Mouse (Mus musculus): ENCODE data around the gene Zfp62. TPM values are rescaled to one million over a fixed set of nuclear protein-coding genes. Genes with fewer than 3 reads are reported as not detected.
A peak's percentile ranks its signal among the peaks of the same experiment; 100 is the strongest.

Gene Zfp62
- polyA plus RNA-seq, 1 experiment from 2014 or later, result 8.8 TPM

DNA sequence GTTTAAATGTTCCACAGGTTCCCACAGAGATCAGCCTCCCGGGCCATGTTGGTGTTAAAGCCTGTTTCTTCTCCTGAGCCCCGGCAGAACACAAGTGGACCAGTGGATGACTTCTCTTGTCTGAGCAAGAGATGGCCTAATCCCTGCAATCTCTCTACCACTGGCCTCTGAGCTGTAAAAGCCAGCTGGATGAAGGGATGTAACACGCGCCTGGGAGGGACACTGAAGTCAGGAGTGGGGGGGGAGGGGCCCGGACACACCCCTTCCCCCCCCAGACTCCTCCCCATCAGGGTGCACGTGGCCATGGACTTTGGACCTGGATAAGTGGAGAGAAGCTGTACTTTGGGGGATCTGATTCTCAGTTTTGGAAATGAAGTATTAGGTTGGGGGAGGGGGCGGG is 42.1 kb downstream of the Zfp62 start:
- H3K27ac ChIP-seq (ENCODE audit: low read depth), result peak overlapping the region; percentile 98
- WGBS (ENCODE audit: insufficient replicate concordance), result 19% methylated on average over 7 of the region's 7 CpGs
- H3K36me3 ChIP-seq (replicated peaks; ENCODE audit: insufficient read depth, low read length), result no peaks in the 10 kb centered on the region
- peaks cover 68% of the 10 kb centered on the region for H3K4me1 ChIP-seq (ENCODE audit: insufficient read depth)
- H3K9me3 ChIP-seq (ENCODE audit: low read length), result no peaks in the 10 kb centered on the region
- H3K4me2 ChIP-seq (ENCODE audit: low read depth, low read length), result peak overlapping the region; percentile 95
- no peak for TF ChIP-seq CTCF (IDR thresholded peaks at IDR 0.05; ENCODE audit: low read depth)
- TF ChIP-seq EP300 (IDR thresholded peaks at IDR 0.05; ENCODE audit: low read depth), result peak; percentile 80; the same call in 1 of the 2 replicates
- ATAC-seq (peak; percentile 16; the same call in 1 of the 2 replicates), DNase-seq (peak; percentile 81)
- H3K9ac ChIP-seq (replicated peaks), result peak overlapping the region; percentile 51; the same call in 1 of the 2 replicates
- no peaks in the 10 kb centered on the region for H3K27me3 ChIP-seq (ENCODE audit: insufficient read depth, low read length)
- peak overlapping the region; percentile 73 for H3K4me3 ChIP-seq (ENCODE audit: low read depth, low read length)

DNA sequence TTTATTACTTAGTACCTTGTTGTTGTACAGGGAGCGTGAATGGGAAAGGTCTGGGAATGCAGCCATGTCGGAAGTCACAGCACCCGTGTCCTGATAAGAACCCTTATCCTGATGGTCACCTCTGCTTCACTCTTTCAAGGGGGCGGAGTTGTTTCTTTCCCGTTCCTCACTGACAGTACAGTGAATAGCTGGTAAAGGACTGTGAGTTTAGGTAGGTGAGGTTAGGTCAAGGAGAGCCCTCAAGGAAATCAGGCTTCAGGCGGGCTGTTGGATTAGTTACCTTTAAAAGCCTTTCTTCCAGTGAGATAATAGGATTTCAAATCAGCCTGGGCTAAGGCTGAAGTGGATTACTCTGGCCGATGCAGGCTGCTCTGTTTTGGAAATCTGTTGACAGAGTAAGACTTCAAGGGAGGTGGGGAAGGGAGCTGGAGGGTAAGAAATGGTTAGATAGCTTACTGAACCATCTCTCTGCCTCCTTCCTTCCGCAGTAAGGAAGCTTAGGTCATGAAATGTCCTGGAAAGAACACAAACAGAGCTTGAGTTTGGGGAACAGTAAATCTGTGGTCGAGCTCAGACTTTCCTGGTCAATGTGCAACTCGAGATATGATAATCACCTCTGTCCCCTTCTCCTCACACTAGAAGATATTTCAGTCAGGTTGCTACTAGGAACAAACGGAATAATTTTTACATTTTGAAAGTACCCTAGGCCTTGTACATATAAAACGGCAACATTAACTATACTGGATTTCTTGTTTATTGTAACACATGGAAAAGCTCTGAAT is 42.7 kb downstream of the Zfp62 start:
- H3K9me3 ChIP-seq (ENCODE audit: low read length), result no peaks in the 10 kb centered on the region
- WGBS (ENCODE audit: insufficient replicate concordance), result 12% methylated on average over 12 of the region's 12 CpGs
- DNase-seq (no peak), ATAC-seq (no peak)
- no peaks in the 10 kb centered on the region for H3K36me3 ChIP-seq (replicated peaks; ENCODE audit: insufficient read depth, low read length)
- H3K9ac ChIP-seq (replicated peaks), result peak overlapping the region; percentile 51
- peak overlapping the region; percentile 73 for H3K4me3 ChIP-seq (ENCODE audit: low read depth, low read length)
- peaks cover 71% of the 10 kb centered on the region for H3K4me1 ChIP-seq (ENCODE audit: insufficient read depth)
- H3K4me2 ChIP-seq (ENCODE audit: low read depth, low read length), result peak overlapping the region; percentile 95
- TF ChIP-seq CTCF (IDR thresholded peaks at IDR 0.05; ENCODE audit: low read depth), result no peak
- peak; percentile 29; the same call in 1 of the 2 replicates for TF ChIP-seq EP300 (IDR thresholded peaks at IDR 0.05; ENCODE audit: low read depth)
- H3K27ac ChIP-seq (ENCODE audit: low read depth), result peak overlapping the region; percentile 98
- H3K27me3 ChIP-seq (ENCODE audit: insufficient read depth, low read length), result no peaks in the 10 kb centered on the region

DNA sequence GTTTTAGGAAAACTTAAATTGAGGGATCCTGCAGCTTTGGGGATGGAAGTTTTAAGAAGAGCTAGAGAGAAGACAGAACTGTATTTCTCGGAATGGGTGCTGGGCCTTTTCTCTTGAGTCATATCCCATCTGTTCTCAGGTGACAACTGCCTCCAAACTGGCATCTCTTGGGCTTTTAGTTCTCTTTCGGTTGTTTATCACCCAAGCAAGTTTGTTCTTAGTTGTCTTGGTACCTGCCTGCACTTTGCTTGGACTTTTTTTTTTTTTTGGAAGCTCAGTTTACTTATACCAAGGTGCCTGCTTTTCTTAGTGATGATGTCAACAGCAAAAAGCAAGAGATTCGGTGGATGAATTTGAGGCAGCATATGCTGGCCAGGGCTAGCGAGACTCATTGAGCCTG is 43.4 kb downstream of the Zfp62 start:
- H3K36me3 ChIP-seq (replicated peaks; ENCODE audit: insufficient read depth, low read length), result no peaks in the 10 kb centered on the region
- DNase-seq, result no peak
- H3K4me1 ChIP-seq (ENCODE audit: insufficient read depth), result peaks cover 73% of the 10 kb centered on the region
- peak overlapping the region; percentile 98 for H3K27ac ChIP-seq (ENCODE audit: low read depth)
- peak overlapping the region; percentile 95 for H3K4me2 ChIP-seq (ENCODE audit: low read depth, low read length)
- TF ChIP-seq EP300 (IDR thresholded peaks at IDR 0.05; ENCODE audit: low read depth) (no peak), CTCF (IDR thresholded peaks at IDR 0.05; ENCODE audit: low read depth) (no peak)
- peak overlapping the region; percentile 73 for H3K4me3 ChIP-seq (ENCODE audit: low read depth, low read length)
- ATAC-seq, result no peak
- H3K9me3 ChIP-seq (ENCODE audit: low read length), result no peaks in the 10 kb centered on the region
- no peaks in the 10 kb centered on the region for H3K27me3 ChIP-seq (ENCODE audit: insufficient read depth, low read length)
- WGBS (ENCODE audit: insufficient replicate concordance), result 62% methylated on average over 4 of the region's 4 CpGs
- H3K9ac ChIP-seq (replicated peaks), result peak overlapping the region; percentile 51

DNA sequence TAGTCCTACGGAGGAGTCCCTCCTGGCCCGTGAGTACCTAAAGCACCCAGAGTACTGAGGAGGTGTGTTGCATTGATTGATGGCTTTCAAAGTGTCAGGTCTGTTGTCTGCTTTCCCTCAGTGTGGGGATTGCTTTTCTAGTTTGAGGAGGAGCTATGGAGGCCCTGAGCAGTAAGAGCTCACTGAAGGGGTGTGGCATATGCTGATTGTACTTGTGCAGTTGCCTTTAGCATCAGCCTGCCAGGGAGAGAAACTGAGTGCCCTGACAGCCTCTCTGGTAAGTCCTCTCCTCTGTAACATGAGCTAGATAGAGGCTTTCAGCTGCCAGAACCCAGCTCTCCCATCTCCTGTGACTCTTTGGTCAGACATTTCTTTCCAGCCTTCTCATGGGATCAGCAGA is 44.2 kb downstream of the Zfp62 start:
- DNase-seq, result no peak
- WGBS (ENCODE audit: insufficient replicate concordance), result 41% methylated on average over 2 of the region's 2 CpGs
- 0 out of 2 replicates have a peak, but pooled peaks cover 2% of the 10 kb centered on the region for H3K36me3 ChIP-seq (replicated peaks; ENCODE audit: insufficient read depth, low read length)
- H3K9ac ChIP-seq (replicated peaks), result peak overlapping the region; percentile 51
- peaks cover 78% of the 10 kb centered on the region for H3K4me1 ChIP-seq (ENCODE audit: insufficient read depth)
- H3K27ac ChIP-seq (ENCODE audit: low read depth), result peak overlapping the region; percentile 98
- ATAC-seq, result no peak
- no peaks in the 10 kb centered on the region for H3K9me3 ChIP-seq (ENCODE audit: low read length)
- TF ChIP-seq EP300 (IDR thresholded peaks at IDR 0.05; ENCODE audit: low read depth) (no peak), CTCF (IDR thresholded peaks at IDR 0.05; ENCODE audit: low read depth) (no peak)
- H3K27me3 ChIP-seq (ENCODE audit: insufficient read depth, low read length), result no peaks in the 10 kb centered on the region
- peak overlapping the region; percentile 73 for H3K4me3 ChIP-seq (ENCODE audit: low read depth, low read length)
- H3K4me2 ChIP-seq (ENCODE audit: low read depth, low read length), result peak overlapping the region; percentile 95

DNA sequence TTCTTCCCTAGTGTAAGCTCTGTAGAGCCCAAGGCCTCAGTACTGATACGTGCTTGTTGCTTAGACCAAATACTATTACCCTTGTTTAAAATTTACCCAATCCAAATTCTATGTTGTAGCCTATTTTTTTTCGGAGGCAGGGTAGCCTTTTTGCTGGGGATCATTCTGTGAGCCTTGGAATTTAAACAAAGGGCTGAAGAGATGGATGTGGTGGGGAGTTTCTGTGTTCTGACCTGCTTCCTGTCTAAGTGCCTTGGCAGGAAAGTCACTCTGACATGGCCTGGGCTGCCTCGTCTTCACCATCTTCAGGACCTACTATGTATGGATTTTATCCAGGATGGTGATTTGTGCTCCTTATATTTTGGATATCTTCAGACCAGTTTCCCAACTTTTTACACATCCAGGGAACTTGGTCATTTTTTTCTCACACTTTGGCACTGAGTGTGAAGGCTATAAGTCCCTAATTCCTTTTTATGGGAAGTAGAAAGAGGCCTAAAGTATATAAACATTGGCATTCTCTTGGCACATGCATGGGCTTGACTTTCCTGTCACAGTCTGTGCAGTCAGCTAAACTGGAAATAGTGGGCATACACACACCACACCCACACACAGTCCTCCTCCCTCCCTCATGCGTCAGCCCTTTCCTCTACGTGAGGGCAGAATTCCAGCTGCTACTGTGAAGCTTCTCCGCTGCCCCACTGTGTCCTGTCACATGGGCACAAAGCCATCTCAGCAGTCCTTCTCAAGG is 45.3 kb downstream of the Zfp62 start:
- 34% methylated on average over 6 of the region's 6 CpGs for WGBS (ENCODE audit: insufficient replicate concordance)
- TF ChIP-seq EP300 (IDR thresholded peaks at IDR 0.05; ENCODE audit: low read depth), result no peak
- no peak for TF ChIP-seq CTCF (IDR thresholded peaks at IDR 0.05; ENCODE audit: low read depth)
- H3K27ac ChIP-seq (ENCODE audit: low read depth), result peak overlapping the region; percentile 98
- H3K27me3 ChIP-seq (ENCODE audit: insufficient read depth, low read length), result no peaks in the 10 kb centered on the region
- H3K36me3 ChIP-seq (replicated peaks; ENCODE audit: insufficient read depth, low read length), result peaks cover 11% of the 10 kb centered on the region
- H3K4me2 ChIP-seq (ENCODE audit: low read depth, low read length), result peak overlapping the region; percentile 95
- DNase-seq (no peak), ATAC-seq (no peak)
- H3K9ac ChIP-seq (replicated peaks), result peak overlapping the region; percentile 36
- H3K4me1 ChIP-seq (ENCODE audit: insufficient read depth), result peaks cover 80% of the 10 kb centered on the region
- no peak overlapping the region for H3K4me3 ChIP-seq (ENCODE audit: low read depth, low read length)
- no peaks in the 10 kb centered on the region for H3K9me3 ChIP-seq (ENCODE audit: low read length)
